Mouse (Mus musculus): Measurements from ENCODE around the gene Vps35l.

Gene Vps35l

GRCm38 (mm10) chr7:118817741-118818140, 77.7 kb downstream of the Vps35l start:
- no peak for DNase-seq (ENCODE audit: low read depth, low spot score)

DNA sequence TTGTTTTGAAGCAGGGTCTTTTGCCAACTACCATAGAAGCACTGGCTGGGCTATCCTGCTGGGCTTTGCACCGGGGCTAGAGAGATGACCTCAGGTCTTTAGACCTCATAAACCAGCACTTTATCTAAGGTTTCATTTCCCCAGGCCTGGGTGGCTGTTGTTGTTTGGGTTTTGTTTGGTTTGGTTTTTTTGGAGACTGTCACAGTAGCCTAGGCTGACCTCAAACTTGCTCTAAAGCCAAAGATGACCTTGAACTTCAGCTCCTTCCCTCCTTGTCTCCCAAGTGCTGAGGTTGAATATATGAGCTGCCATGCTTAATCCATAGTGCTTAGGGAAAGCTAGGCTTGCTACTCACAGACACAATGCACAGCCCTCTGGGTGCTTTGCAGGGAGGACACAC, 79.6 kb downstream of the Vps35l start:
- DNase-seq (ENCODE audit: low read depth, low spot score) = no peak

- DNase-seq (ENCODE audit: low read depth, low spot score) = no peak
Measured at GRCm38 (mm10) chr7:118821356-118821755, 81.3 kb downstream of the Vps35l start.

GRCm38 (mm10) chr7:118821887-118822556, 82.0 kb downstream of the Vps35l start:
- DNase-seq (ENCODE audit: low read depth, low spot score) = no peak

- no peak for DNase-seq (ENCODE audit: low read depth, low spot score)
Measured at GRCm38 (mm10) chr7:118824451-118824850, 84.4 kb downstream of the Vps35l start.

GRCm38 (mm10) chr7:118827975-118828416, 88.0 kb downstream of the Vps35l start:
- no peak for DNase-seq (ENCODE audit: low read depth, low spot score)

DNA sequence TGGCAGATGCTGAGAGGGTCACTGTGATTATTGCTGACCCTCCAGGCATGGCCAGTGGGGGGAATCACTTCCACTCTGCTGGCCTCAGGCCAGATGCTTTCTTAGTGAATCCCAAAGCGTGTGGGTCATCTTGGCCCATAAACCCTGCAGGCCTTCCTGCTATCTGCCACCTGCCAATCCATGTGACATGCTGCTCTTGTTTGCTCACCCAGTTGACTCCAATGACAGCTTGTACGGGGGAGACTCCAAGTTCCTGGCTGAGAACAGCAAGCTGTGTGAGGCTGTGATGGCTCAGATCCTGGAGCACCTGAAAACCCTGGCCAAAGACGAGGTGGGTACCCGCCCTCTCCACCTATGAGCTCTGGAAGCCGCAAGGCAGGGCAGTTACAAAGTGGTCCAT, 97.9 kb downstream of the Vps35l start:
- DNase-seq (ENCODE audit: low read depth, low spot score) = no peak

- DNase-seq (ENCODE audit: low read depth, low spot score) = no peak
Measured at GRCm38 (mm10) chr7:118841030-118841745, 101.2 kb downstream of the Vps35l start.

GRCm38 (mm10) chr7:118841796-118842195, 101.8 kb downstream of the Vps35l start:
- DNase-seq (ENCODE audit: low read depth, low spot score) = no peak

- no peak for DNase-seq (ENCODE audit: low read depth, low spot score)
Measured at GRCm38 (mm10) chr7:118842938-118843337, 102.9 kb downstream of the Vps35l start.

- DNase-seq (ENCODE audit: low read depth, low spot score) = no peak
Measured at GRCm38 (mm10) chr7:118845141-118845540, 105.1 kb downstream of the Vps35l start.

GRCm38 (mm10) chr7:118846329-118846728, 106.3 kb downstream of the Vps35l start:
- no peak for DNase-seq (ENCODE audit: low read depth, low spot score)

- DNase-seq (ENCODE audit: low read depth, low spot score) = no peak
Measured at GRCm38 (mm10) chr7:118848796-118849195, 108.8 kb downstream of the Vps35l start.

DNA sequence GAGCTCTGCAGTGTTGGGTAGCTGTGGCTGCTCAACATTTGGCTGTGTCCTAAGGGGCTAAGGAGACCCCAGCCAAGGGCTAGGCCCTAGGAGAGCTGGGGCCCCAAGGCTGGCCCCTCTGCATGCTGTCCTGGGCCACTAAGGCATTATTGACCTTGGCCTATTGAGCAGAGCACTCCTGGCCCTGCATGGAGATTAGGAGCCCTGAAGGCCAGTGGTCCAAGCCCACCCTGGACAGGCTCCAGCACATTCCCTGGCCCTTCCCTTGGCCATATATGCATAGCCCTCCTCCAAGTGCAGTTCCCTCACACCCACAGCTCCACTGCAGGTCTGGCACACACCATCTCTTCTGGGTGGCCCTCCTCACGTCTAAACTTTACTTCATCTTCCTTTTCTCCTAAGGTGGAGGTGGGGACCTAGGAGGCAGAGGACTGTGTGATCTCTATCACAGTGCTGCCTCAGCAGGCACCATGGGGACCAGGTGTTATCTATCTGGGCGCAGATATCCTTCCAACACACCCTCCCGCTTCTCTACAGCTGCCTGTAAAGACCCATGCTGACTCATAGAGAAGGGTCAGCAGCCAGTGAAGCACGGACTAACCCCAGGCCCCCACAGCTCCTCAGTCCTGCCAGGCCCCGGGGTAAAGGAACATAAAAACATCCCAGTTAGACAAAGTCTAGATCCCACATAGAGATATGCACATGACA, 109.7 kb downstream of the Vps35l start:
- DNase-seq (ENCODE audit: low read depth, low spot score) = no peak

DNA sequence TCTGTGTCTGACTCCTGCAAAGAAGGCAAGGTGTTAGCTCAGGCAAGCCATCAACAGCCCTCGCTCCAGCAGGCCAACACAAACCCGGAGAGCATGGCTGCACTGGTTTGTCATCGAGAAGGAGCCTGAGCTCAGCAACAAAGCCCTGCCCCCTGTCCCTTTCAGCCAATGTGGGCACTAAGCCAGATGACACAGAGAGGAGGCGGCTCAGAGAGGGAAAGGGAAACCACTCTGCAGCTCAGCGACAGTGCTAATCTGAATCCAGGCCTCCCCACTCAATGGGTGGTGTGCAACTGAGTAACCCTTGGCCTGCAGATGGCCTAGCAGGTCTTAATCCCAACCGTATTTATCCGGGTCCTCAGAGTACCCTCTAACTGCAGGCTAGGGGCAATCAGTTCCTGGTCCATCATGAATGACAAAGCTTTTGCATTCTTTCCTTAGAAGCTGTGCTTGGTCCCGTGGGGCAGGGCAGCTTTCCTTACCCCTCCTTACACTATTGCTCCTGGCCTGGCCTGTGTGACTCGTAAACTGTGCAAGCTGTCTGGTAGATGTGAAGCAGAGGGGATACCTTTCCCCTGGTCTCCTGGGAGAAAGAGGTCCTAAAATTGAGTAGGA, 110.8 kb downstream of the Vps35l start:
- DNase-seq (ENCODE audit: low read depth, low spot score) = no peak

DNA sequence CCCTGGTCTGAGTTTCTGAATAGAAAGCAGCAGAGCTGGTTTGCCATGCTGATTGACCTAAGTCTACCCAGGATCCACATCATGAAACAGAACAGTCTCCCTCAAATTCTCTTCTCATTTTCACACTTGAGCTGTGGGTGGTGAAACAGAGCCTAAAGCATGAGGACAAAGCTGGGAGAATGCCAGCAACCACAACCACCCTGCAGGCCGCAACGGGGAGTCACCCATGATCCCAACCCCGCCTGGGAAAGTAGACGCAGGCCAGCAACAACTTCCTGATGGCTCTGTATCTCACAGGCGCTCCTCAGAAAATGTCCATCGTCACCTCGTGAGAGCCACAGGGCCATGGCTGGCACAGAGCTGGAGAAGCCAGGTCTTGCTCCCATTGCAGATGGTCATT, 111.5 kb downstream of the Vps35l start:
- DNase-seq (ENCODE audit: low read depth, low spot score) = no peak

DNA sequence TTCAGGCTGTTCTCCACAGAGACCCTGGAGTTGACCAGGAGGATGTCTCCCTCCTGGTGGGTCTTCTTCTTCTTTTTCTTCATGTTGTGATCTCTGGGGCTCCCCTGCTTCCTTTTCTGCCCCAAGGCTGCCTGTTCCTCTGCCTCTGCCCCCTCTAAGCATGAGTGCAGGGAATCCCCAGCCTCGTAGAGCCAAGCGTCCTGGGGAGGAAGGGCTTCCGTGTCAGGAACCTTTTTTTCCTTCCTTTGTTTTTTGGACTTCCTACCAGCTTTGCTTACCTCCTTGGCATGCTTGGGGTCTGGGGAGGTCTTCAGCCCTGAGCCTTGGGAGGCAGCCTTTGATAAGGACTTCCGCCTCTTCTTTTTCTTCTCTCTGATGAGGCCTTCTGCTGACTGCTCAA, 112.6 kb downstream of the Vps35l start:
- DNase-seq (ENCODE audit: low read depth, low spot score) = no peak

- DNase-seq (ENCODE audit: low read depth, low spot score) = no peak
Measured at GRCm38 (mm10) chr7:118854606-118855005, 114.6 kb downstream of the Vps35l start.

DNA sequence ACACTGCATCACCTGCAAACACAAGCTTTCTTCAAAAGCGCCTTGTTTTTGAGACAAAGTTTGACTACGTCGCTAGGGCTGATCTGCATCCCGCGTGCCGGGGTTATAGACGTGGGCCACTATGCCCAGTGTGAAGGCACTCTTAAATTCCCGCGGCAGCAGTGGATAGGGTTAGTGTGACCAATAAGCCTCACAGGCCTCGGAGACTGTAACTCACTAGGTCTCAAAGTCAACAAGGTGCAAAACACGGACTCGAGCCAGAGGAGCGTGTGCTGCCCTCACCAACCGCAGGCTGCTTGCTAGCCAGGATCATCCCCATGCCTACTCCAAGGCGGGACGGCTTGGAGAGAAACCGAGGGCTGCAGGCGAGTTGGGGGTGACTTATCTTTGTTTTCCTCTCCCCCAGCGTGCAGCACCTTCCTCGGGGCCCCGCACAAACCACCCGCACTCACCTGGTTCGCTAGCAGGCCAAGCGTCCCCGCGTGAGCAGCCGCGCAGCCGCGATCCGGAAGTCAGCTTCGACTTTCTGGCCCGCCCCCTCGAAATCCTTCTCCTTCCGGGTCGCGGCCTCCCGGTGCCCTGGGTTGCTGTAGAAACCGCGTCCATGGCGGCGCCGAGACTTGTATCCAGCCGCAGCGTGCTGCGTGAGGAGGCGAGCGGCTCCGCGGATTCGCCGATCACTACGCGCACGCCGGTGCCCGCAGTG, 115.3 kb downstream of the Vps35l start, which contains the start of gene Iqck:
Iqck (plus strand) TSS at position 582 of the 706 bp plus-strand sequence.
- DNase-seq (ENCODE audit: low read depth, low spot score) = peak; percentile 88

GRCm38 (mm10) chr7:118855877-118856304, 115.9 kb downstream of the Vps35l start, which contains the start of gene Knop1:
Gene Knop1, minus strand, starts transcription at chr7:118856254.
- no peak for DNase-seq (ENCODE audit: low read depth, low spot score)

DNA sequence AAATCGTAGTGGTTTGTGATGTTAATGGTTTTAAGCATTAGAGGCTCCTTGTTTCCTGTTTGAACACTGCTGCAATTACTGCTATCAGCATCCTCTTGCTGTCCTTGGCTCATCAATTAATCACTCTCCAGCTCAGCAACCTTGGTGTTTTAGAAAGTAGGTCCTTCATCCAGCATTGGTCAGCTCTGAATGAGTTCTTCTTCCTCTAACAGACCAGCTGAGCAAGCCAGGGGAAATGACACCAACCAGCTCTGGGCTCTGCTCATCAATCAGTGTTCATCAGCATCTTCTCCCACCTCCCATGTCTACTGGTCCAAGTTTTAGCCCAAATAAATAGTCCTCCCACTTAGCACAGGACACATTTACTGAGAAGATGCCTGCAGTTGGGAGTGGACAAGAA, 118.6 kb downstream of the Vps35l start:
- DNase-seq (ENCODE audit: low read depth, low spot score) = no peak

All from embryo, embryonic 11.5 days (tissue).